Mouse (Mus musculus) kidney, adult 9 months (tissue): Measurements from ENCODE around the gene Rftn1.

Source experiments
- DNase-seq: peaks from one replicate; pipeline ENCODE4 v3.0.0; 2022

Rftn1 gene

DNA sequence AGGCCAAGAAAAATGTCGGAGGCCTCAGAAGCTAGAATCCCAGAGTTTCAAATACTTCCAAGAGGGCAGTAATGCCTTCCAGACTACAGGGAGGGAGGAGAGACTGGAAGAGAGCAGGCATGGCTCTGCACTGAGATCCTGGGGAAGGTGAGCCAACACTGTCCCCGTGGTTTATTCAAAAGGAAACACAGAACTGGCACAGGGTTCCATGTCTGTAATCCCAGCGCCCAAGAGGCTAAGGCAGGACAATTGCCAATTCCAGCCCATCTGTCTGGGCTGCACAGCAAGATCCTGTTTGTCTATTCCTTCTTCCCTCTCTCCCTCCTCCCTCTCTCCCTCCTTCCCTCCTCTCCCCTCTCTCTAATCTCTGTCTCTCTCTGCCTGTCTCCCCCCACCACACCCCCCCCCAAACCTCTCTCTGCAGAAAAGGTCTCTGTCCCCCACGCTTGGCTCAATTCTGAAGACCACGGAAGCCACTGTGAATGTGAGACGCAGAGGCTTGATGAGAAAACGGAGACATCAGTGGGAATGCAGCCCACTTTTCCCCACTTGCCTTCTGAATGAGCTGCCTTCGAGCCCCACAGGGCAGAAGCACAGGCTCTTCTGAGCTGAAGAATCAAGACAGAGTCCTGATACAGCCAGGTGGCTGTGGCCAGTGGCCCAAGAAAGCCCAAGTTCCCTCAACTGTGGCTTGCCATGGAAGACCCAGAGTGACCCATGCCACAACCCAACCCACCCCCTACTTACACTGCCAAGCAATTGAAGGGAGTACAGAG is 8.8 kb upstream of the Rftn1 start:
- DNase-seq = no peak

DNA sequence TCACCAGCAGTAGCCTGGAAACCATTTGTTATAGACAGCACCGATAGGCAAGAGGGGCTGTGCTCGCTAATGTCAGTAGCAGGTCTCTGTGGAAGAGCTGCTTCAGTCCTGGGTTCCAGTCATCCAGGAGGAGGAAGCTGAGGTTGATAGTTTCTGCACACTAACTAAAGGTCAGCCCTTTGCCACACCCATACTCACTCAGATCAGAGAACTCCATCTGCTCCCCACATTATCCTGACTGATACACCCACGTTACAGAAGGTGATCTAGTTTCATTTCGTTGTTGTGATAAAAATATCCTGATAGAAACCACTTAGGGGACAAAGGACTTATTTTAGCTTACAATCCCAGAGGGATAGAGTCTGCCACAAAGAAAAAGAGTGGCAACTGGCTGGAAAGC is 7.1 kb upstream of the Rftn1 start:
- DNase-seq = no peak

DNA sequence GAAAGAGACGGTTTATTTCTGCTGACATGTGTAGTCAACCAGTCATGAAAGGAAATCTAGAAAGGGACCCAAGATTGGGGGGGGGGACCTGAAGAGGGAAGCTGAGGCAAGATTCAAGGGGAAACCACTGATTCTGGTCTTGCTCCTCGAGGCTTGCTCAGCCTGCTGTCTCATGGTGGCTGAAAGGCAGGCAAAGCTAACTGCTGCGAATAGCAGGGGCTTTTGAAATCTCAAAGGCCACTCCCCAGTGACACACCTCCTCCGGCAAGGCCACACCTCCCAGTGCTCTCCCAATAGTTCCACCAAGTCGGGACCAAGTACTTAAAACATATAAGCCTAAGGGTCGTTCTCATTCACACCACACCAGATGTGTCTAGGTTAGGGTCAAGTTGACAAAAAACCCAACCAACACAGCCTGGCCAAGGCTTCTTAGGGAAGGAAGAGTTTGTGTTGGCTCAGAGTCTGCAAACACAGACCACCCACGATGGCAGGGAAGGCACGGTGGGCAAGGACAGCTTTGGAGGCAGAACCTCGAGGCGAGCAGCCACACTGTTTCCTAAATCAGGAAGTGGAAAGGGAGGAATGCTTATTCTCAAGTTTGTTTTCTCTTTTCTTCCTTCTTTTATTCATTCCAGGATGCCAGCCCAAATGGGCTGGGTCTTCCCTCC is 5.7 kb upstream of the Rftn1 start:
- DNase-seq = no peak

DNA sequence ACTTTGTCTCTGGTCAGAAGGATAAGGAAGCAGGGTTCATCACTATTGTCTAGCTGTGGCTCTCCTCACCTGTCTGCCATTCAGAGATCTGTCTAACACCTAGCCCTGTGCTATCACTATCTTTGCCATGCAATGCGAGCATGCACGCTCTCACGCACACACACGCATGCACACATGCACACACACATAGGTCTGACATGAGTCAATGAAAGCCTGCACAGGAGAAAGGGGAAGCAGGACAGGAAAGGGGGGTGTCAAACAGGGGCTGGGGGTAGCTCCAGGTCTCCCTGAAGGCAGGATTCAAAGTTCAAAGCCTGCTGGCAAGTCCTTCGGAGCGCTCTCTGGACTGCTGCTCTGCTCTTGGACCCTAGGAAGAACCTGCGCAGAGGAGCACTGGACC is 4.9 kb upstream of the Rftn1 start:
- DNase-seq = no peak

DNA sequence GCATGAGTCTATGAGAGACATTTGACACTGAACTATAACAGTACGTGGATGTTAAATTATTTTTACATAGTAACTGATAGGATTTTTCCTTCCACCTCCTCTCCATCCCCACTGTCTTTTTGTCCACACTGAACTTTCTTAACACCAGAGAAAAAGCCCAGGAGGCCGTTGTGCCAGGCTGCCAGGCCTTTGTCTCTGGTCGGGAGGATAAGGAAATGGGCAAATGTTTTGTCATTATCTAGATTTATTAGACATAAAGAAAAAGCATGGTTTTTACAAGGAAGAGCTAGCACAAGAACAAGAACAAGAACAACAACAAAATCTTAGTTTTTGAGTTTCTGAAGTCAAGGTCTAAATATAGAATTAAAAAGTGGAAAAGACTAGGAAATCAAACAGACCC is 4.1 kb upstream of the Rftn1 start:
- no peak for DNase-seq

DNA sequence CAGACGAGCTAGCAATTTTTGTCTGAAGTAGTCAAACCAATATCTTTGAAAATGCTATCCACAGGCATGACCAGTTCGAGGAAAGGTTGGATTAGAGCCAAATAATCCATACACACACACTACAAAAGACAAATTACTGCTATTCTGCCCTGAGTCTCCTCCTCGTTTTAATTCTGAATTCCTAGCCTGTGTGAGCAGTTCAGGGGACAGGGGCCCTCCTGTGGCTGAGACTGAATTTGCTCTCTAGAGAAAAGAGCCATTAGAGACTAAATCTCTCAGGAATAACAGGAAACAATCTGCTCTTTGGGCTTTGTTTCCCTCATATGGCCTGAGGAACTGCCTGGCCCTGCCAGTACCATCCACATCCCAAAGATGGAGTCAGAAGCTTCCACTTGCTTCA is 3.2 kb upstream of the Rftn1 start:
- DNase-seq = peak; percentile 28

DNA sequence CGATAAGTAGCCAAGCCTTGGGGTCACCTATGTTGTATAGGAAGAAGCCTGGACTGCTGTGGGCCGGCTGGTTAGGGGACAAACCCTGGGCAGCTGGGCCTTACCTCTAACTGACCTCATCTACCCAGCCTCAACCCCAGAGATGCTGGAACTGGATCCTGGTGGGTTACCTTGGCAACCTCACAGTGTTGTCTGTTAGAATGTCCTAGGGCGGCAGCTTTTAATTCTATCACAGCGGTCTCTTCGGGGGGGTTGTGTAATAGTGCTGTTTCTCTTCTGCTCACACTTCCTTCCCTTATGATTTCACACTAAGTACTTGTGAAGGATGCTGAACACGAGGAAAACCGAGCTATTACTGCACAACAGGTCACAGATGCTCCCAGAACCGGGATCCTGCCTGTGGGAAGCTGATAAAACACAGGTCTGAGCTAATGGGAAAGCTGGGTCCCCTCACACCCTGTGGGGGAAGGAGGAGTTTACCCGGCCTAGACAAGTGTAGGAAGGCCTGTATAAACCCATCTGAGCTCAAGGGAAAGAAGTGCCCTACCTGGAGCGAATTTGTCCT is 2.0 kb upstream of the Rftn1 start:
- no peak for DNase-seq

DNA sequence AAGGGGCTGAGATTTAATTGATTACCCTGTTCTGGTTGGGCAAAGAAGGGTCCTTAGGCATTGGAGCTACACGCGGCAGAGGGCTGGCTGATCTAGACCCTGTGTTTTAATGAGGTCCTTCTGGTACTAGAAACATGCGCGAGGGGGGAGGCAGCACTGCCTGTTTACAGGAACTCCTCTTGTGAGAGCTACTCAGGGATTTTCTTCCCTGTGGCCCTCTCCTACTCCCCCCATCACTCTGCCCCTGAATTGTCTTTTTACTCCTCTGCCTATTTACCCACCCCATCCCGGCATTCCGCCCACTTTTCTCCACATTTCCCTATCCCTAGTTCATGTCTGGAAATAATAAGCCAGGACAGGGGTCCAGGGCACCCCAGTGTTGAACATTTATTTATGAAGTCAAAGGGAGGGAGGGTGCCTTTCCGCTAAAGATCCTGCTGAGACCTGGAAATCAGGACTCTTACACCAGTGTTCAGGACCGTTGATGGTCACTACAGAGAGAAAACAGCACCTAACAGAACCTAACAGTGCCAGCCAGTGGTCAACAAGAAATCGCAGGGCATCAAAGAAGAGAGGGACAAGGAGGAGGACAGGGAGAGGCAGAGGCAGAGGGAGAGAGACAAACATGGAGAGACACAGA is 964 bp upstream of the Rftn1 start:
- no peak for DNase-seq

DNA sequence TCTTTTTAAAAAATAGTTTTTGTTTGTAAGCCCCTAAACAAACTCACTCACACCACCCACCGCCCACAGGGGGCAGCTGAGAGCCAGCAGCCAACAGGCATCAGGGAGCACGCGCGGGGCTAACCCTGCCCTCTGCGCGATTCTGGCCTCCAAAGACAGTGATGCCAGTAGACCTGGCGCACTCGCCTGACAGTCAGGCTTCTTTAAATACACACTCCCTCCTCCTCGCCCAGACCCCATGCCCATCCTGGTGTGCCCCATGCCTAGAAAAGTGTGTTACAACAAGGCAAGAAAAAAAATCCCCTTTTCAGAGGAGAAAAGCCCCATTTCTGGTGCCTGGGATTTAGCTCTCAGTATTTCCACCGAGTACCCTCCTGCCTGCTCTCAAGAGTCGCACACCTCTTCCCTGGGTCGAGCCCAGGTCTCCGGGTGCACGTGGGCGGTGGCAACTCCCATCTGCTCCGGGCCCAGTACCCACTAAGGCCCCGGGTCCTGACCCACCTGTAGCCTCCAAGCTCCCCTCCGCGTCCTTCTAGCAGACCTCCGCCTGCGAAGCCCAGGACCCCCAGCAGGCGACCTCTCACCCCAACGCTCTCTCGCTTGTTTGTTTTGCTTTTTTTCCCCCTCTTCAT is 977 bp downstream of the Rftn1 start:
- DNase-seq = peak; percentile 48

DNA sequence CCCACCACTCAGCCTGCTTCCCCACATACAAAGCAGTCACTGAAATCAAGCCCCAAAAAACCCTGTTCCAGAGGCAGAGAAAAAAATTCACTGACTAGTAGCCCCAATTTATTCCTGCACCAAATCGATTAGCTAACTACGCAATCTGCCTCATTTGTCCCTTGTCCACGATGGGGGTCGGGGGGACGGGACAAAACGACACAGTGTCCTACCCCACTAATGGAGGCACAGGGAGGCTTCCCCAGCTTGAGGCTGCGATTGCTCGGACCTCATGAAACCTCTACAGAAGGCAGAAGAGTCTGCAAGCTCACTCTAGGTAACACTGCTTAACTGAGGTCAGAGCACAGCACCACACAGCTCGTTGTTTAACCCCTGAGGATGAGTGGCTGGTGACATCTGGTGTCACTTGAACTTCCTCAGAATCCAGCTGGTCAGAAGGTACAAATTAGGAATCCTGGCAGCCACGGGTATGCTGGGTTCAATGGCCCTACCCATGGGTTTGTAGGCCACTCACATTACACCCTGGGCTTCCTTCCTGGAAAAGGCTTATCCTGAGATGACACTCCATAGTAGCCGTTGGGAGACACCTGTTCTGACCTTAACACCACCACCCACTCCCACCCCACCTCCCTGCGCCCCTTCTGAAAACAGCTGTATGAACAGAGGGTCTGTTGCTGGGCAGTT is 1.7 kb downstream of the Rftn1 start:
- DNase-seq = no peak

DNA sequence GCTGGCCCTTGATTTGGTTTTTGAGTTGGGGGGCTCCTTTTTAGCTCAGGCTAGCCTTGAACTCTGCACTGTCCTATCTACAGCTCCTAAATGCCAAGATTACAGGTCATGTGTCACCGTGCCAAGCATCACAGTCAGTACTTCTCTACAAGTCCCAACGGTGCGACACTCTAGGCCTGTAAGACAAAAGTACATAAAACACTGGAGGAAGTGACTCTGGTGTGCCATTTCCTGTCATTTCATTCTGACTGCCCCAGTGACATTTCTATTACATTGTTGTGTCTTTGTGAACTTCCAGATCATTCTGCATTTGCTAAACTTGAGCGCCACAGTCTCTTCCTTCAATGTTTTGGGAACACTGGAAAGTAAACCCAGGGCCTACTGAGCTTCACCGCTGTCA is 4.9 kb downstream of the Rftn1 start:
- peak; percentile 24 for DNase-seq

DNA sequence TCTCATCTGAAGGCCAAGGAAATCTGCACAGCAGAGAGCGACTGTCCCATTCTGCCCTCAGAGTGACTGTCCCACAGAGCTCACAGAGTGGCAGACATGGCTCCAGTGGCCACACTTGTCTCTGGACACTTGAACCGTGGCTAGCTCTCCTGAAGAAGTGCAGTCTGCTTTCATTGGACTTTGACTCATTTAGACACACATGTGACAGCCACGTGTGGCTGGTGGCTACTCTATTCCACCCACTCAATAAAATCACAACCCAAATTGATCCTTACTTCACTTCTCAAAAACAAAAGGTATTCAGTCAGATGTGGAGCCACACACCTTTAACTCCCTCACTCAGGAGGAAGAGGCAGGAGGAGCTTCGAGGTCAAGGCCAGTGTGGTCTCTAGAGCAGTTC is 5.4 kb downstream of the Rftn1 start:
- no peak for DNase-seq

DNA sequence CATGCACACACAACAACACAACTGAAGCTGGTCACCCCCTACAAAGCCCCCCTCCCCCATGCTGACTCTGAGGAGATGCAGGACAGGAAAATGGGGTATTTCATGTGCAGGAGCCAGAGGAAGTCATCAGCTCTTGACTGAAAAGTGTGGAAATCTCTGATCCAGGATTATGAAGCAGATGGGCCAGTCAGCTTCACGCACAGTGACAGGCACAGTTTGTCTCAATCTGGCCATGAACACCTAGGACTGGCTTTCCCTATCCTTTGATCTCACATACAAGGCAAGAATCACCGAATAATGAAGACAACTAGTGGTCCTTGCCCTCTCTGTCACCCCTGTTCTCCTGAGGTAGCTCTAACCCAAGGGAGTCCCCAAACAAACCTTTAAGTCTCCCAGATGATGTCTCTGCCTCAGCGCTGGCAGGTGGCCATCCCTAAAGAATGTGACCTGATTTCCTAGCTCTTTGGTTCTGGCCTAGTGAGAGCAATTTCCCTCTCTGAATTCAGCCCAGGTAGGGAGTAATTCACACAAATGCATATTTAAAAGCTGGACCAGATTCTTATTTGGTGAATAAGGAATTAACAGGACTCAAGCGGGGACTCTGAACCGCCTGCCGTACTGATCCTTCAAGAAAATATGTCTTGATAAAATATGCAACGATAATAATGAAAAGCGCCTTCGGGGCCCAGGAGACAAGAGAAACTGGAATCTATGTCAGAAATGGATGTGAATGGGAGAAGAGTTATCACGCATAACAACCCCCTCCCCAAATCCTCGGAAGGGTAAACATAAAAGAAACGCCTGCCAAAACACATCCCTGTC is 6.0 kb downstream of the Rftn1 start:
- DNase-seq = no peak

DNA sequence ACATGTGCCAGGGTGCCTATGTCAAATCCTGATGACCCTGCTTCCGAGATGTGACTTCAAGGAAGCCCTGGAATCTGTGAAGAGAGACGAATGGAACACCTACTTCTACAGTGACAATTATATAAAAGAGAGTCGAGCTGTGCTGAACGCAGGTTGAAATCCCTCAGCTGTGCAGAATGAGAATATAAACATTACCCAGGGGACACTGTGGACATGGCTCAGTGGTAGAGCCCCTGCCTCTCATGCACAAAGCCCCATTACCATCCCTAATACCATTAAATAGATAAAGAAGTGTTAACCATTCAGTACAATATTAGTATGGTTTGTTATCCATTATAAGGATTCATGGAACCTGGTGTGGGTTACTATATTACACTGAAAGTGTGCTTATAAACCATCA is 7.2 kb downstream of the Rftn1 start:
- no peak for DNase-seq

DNA sequence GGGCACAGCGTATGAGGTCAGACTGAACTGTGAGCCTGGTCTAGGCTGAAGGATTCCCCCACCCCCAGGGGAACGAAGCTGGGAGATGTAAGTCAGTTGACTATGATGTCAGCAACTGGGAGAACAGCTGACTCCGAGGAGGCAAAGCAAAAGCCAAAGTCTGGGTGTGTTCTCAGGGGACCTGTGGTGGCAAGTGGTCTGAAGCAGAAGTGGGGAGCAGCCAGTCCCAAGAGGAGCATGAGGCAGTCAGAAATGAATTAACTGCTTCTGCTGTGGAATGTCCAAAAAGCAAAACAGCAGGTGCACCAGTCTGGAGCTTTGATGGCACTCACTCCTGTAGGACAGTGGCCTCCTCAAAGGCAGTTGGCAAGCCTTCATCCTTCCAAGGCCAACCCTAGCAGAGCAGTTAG is 7.9 kb downstream of the Rftn1 start:
- DNase-seq = no peak

DNA sequence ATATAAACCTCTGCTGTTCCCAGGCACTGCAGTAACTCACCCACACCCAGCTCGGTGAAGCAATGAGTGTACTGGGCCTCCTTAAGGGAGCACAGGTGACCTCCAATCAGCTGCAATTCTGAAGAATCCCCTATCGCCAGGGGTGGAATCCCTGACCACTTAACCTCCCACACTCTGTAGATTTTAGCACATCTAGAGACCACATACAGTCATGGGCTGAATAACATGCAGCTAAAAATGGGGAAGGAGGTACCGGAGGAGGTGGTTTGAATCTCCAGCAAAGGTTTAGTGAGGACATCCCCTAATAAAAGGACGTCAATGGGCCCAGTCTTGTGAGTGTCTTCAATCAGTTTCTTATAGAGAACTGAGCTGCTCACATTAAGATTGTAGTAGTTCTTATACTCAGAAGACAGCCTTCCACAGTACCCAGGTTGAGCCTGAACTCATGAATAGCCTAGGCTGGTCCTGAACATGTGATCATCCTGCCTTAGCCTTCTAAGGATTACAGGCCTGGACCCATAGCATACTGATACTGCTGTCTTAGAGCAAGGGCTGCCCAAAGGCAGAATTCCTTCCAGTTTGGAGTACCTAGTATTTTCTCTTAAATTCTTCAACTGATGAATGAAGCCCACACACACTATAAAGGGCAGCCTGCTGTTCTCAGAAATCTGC is 9.4 kb downstream of the Rftn1 start:
- DNase-seq = no peak

DNA sequence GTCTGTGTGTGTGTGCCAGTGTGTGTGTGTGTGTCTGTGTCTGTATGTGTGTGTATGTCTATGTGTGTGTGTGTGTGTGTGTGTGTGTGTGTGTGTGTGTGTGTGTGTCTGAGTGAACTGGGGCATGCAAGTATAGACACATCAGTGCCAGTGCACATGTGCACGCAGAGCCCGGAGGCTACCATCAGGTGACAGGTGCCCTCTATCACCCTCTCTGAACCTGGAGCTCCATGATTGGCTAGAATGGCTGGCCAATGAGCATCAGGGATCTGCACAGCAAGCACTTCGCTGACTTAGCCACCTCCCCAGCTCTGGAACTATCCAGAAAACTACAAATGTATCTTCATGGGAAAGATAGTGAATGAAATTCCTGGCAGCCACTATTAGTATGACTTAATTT is 16.7 kb downstream of the Rftn1 start:
- no peak for DNase-seq

DNA sequence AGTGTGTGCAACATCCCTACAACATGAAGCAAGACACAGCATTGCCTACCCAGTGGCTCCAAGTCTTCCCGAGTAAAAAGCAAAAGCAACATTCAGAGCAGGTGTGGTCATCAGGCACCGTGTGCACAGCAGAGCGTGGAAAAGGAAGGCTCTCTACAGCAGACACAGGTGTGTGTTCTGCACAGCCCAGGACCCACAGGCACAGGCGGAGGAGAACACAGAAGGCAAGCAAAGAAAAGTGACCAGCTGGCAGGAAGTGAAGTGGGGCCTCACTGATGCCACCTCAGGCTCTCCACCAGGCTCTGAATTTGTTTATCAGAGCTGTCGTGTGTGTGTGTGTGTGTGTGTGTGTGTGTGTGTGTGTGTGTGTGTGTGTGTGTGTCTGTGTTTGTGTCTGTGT is 17.1 kb downstream of the Rftn1 start:
- DNase-seq = no peak

DNA sequence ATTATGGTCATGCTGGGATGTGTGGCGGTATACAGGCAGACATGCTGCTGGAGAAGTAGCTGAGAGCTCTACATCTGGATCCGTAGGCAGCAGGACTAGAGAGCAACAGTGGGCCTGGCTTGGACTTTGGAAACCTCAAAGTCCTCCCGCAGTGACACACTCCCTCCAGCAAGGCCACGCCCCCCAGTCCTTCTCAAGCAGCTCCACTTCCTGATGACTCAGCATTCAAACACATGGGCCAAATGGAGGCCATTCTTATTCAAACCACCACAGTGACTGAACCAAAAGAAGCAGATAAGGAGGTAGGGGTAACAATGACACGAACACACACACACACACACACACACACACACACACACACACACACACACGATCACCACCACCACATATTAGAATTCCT is 17.7 kb downstream of the Rftn1 start:
- no peak for DNase-seq

DNA sequence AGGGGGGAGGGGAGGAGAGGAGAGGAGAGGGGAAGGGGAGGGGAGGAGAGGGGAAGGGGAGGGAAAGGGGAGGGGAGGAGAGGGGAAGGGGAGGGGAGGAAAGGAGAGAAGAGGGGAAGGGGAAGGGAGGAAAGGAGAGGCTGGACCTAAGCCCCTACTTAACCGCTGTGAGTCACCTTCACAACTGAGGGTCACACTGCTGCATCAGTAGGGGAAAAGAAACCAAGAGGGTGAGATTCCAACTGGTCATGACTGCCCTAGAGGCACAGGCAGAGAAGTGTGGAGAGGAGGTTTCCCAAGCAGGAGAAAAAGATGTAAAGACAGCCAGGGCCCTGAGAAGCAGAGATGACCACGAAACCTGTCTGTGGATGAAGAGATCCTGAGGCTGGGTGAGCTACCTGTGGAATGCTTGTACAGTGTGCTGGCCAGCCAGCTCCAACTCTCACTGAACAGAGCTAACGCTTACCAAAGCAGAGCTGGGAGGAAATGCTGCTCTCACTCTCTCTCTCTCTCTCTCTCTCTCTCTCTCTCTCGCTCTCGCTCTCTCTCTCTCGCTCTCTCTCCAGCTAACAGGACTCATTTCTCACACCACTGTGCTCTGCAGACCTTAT is 19.4 kb downstream of the Rftn1 start:
- DNase-seq = no peak

DNA sequence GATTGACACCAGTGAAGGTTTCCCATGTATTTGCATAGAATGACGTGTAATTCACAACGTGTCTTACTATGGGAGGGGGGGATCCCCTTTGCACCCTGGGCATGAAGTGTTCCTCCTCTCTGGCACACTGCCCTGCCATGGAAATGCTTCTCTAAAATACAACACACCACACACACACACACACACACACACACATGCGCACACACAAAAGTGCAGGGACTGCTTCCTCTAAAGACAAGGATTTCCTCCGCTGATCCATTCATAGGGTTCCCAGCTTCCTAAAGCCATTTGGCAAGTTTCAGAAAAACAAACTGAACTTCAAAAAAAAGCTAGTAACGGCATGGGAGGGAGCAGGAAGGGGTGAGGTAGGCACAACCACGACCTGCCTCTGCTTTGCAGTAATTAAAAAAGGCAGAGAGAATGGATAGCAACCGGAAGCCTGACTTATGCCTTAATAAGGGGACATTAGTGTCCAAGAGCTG is 20.5 kb downstream of the Rftn1 start:
- peak; percentile 73 for DNase-seq
